Mouse (Mus musculus): ENCODE measurements around the gene Rbbp5. TPM values are rescaled to one million over a fixed set of nuclear protein-coding genes. Genes with fewer than 3 reads are reported as not detected.

Rbbp5 gene
- polyA plus RNA-seq (2012; rRNA removed; ENCODE audit: low replicate concordance) = 17.0 and 24.4 TPM in 2 replicates

GRCm38 (mm10) chr1:132476928-132477691 is at the start of gene Rbbp5:
Gene Rbbp5 (plus strand): TSS chr1:132477365.

GRCm38 (mm10) chr1:132506058-132506457 is 28.9 kb downstream of the Rbbp5 start, which contains the start of gene Tmem81:
Gene Tmem81 (plus strand): TSS chr1:132506230.

GRCm38 (mm10) chr1:132542762-132543306 is 65.7 kb downstream of the Rbbp5 start, which contains the start of gene Cntn2:
Gene Cntn2 (minus strand): TSS chr1:132543256.

Other genes with a start within 250 kb of the Rbbp5 start
- not detected in 2 replicates for gene Gm10188, start 247.6 kb upstream of the Rbbp5 start, polyA plus RNA-seq (2012; rRNA removed; ENCODE audit: low replicate concordance)
- 0.18 and 0.29 TPM in 2 replicates for gene Klhdc8a, start 178.7 kb upstream of the Rbbp5 start, polyA plus RNA-seq (2012; rRNA removed; ENCODE audit: low replicate concordance)
- gene Nuak2, start 161.2 kb upstream of the Rbbp5 start, polyA plus RNA-seq (2012; rRNA removed; ENCODE audit: low replicate concordance) = 5.1 and 6.2 TPM in 2 replicates
- 10.3 and 14.8 TPM in 2 replicates for gene Tmcc2, start 86.1 kb upstream of the Rbbp5 start, polyA plus RNA-seq (2012; rRNA removed; ENCODE audit: low replicate concordance)
- 11.8 and 18.4 TPM in 2 replicates for gene Dstyk, start 59.8 kb upstream of the Rbbp5 start, polyA plus RNA-seq (2012; rRNA removed; ENCODE audit: low replicate concordance)
- gene Tmem81, start 28.9 kb downstream of the Rbbp5 start, polyA plus RNA-seq (2012; rRNA removed; ENCODE audit: low replicate concordance) = 2.8 and 3.2 TPM in 2 replicates
- gene Cntn2, start 65.9 kb downstream of the Rbbp5 start, polyA plus RNA-seq (2012; rRNA removed; ENCODE audit: low replicate concordance) = 0.06 and 0.20 TPM in 2 replicates

Data from subcutaneous adipose tissue, adult 2 months (tissue).